Mouse (Mus musculus): ENCODE results near the gene Soat2. TPM values are rescaled to one million over a fixed set of nuclear protein-coding genes. Genes with fewer than 3 reads are reported as not detected.

The Soat2 gene
- total and polyA plus RNA-seq, 2 experiments from 2014 or later = 0.06 TPM; not detected in 1

DNA sequence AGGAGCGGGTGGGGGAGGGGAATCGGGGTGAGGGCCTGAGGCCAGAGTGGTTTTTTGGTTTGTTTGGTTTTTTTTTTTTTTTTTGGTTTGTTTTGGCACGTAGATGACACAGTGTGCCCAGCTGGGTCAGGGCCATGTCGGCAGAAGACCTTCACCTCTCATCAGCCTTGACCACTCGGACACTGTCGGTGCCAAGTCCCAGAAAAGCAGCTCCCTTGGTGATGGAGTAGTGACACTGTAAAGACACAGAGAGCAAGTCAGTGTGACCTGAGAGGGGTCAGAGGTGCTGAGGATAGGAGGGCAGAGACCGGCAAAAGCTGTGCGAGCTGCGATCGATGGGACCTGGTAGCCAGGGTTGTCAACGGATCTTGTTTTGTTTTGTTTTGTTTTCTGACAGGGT, 35.9 kb downstream of the Soat2 start:
- Histone ChIP-seq H3K36me3 (ENCODE audit: insufficient read depth, low read length) (no peaks in the 10 kb centered on the region; the same call in 1 of the 2 replicates), H3K27ac (ENCODE audit: low read depth, low read length) (no peak overlapping the region), H3K9ac (replicated peaks; ENCODE audit: low read length, poor library complexity, severe bottlenecking) (no peak overlapping the region), H3K9me3 (ENCODE audit: low read length) (no peaks in the 10 kb centered on the region), H3K27me3 (ENCODE audit: insufficient read depth, low read length) (no peaks in the 10 kb centered on the region), H3K4me1 (ENCODE audit: insufficient read depth, low read length) (no peaks in the 10 kb centered on the region), H3K4me2 (ENCODE audit: low read depth, low read length, poor library complexity, severe bottlenecking) (no peak overlapping the region), H3K4me3 (ENCODE audit: low read depth, low read length) (no peak overlapping the region)
- 84% methylated on average over 11 of the region's 11 CpGs for WGBS
- no peak for ATAC-seq (ENCODE audit: low FRiP score)
- no peak for TF ChIP-seq CTCF (IDR thresholded peaks at IDR 0.05)
- no peak for DNase-seq (ENCODE audit: low spot score)

- no peaks in the 10 kb centered on the region for H3K4me1 ChIP-seq (ENCODE audit: insufficient read depth, low read length)
- H3K27ac ChIP-seq (ENCODE audit: low read depth, low read length) = no peak overlapping the region
- ATAC-seq (ENCODE audit: low FRiP score) (no peak), DNase-seq (ENCODE audit: low spot score) (no peak)
- H3K9ac ChIP-seq (replicated peaks; ENCODE audit: low read length, poor library complexity, severe bottlenecking) = no peak overlapping the region
- no peak overlapping the region for H3K4me3 ChIP-seq (ENCODE audit: low read depth, low read length)
- WGBS = 93% methylated on average over 10 of the region's 10 CpGs
- H3K9me3 ChIP-seq (ENCODE audit: low read length) = no peaks in the 10 kb centered on the region
- TF ChIP-seq CTCF (IDR thresholded peaks at IDR 0.05) = no peak
- H3K27me3 ChIP-seq (ENCODE audit: insufficient read depth, low read length) = no peaks in the 10 kb centered on the region
- H3K36me3 ChIP-seq (ENCODE audit: insufficient read depth, low read length) = no peaks in the 10 kb centered on the region; the same call in 1 of the 2 replicates
- no peak overlapping the region for H3K4me2 ChIP-seq (ENCODE audit: low read depth, low read length, poor library complexity, severe bottlenecking)
Observed at GRCm38 (mm10) chr15:102188096-102188495, 37.8 kb downstream of the Soat2 start.

DNA sequence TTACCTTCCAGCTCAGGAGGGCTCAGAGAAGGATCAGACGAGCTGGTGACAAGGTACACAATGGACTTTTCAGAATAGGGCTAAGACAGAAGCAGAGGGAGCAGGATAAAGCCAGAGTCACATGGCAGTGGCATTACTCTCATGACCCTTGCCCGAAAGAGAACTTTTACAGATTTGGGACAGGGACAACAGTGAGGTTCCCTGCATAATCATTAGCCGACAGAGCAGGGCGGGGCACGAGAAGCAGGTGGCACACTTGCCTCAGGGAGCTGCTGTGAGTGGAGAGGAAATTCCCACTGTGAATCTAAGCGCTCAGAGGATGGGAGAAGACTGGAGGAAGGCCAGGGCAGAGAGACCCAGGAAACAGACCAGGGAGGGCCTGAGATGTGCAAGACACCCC, 38.6 kb downstream of the Soat2 start:
- Histone ChIP-seq H3K27ac (ENCODE audit: low read depth, low read length) (no peak overlapping the region), H3K9me3 (ENCODE audit: low read length) (no peaks in the 10 kb centered on the region), H3K4me3 (ENCODE audit: low read depth, low read length) (no peak overlapping the region), H3K4me1 (ENCODE audit: insufficient read depth, low read length) (no peaks in the 10 kb centered on the region), H3K36me3 (ENCODE audit: insufficient read depth, low read length) (no peaks in the 10 kb centered on the region; the same call in 1 of the 2 replicates), H3K4me2 (ENCODE audit: low read depth, low read length, poor library complexity, severe bottlenecking) (no peak overlapping the region), H3K27me3 (ENCODE audit: insufficient read depth, low read length) (no peaks in the 10 kb centered on the region), H3K9ac (replicated peaks; ENCODE audit: low read length, poor library complexity, severe bottlenecking) (no peak overlapping the region)
- ATAC-seq (ENCODE audit: low FRiP score) = no peak
- TF ChIP-seq CTCF (IDR thresholded peaks at IDR 0.05) = no peak
- no peak for DNase-seq (ENCODE audit: low spot score)
- WGBS = 60% methylated on average over 6 of the region's 6 CpGs

DNA sequence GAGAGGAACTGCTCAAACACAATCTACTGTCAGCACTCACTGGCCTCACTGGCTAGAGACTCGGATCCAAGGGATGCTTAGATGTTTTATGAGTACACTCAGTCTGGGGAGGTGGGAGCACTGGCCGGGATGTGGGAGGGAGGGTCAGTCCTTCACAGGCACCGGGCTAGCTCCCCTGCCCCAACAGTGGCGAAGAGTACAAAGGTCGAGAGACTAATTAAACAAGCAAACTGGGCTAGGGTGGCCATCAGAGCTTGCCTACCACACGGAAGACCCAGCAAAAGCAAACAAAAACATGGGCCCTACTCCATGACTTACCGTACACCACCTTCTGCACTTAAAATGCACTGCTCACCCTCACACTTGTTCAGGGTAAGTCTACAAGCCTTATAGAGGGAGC, 41.4 kb downstream of the Soat2 start:
- H3K4me2 ChIP-seq (ENCODE audit: low read depth, low read length, poor library complexity, severe bottlenecking) = no peak overlapping the region
- 84% methylated on average over 7 of the region's 7 CpGs for WGBS
- H3K27ac ChIP-seq (ENCODE audit: low read depth, low read length) = no peak overlapping the region
- no peak for TF ChIP-seq CTCF (IDR thresholded peaks at IDR 0.05)
- H3K4me1 ChIP-seq (ENCODE audit: insufficient read depth, low read length) = no peaks in the 10 kb centered on the region
- H3K4me3 ChIP-seq (ENCODE audit: low read depth, low read length) = no peak overlapping the region
- no peak overlapping the region for H3K9ac ChIP-seq (replicated peaks; ENCODE audit: low read length, poor library complexity, severe bottlenecking)
- no peaks in the 10 kb centered on the region for H3K36me3 ChIP-seq (ENCODE audit: insufficient read depth, low read length)
- DNase-seq (ENCODE audit: low spot score) (no peak), ATAC-seq (ENCODE audit: low FRiP score) (no peak)
- H3K9me3 ChIP-seq (ENCODE audit: low read length) = no peaks in the 10 kb centered on the region
- no peaks in the 10 kb centered on the region for H3K27me3 ChIP-seq (ENCODE audit: insufficient read depth, low read length)

- no peak overlapping the region for H3K9ac ChIP-seq (replicated peaks; ENCODE audit: low read length, poor library complexity, severe bottlenecking)
- ATAC-seq (ENCODE audit: low FRiP score) (no peak), DNase-seq (ENCODE audit: low spot score) (no peak)
- no peak for TF ChIP-seq CTCF (IDR thresholded peaks at IDR 0.05)
- no peaks in the 10 kb centered on the region for H3K4me1 ChIP-seq (ENCODE audit: insufficient read depth, low read length)
- no peak overlapping the region for H3K4me3 ChIP-seq (ENCODE audit: low read depth, low read length)
- no peak overlapping the region for H3K4me2 ChIP-seq (ENCODE audit: low read depth, low read length, poor library complexity, severe bottlenecking)
- no peaks in the 10 kb centered on the region for H3K9me3 ChIP-seq (ENCODE audit: low read length)
- no peak overlapping the region for H3K27ac ChIP-seq (ENCODE audit: low read depth, low read length)
- no peaks in the 10 kb centered on the region for H3K27me3 ChIP-seq (ENCODE audit: insufficient read depth, low read length)
- no peaks in the 10 kb centered on the region for H3K36me3 ChIP-seq (ENCODE audit: insufficient read depth, low read length)
- 82% methylated on average over 7 of the region's 7 CpGs for WGBS
Observed at GRCm38 (mm10) chr15:102192271-102192812, 42.0 kb downstream of the Soat2 start.

- Histone ChIP-seq H3K4me2 (ENCODE audit: low read depth, low read length, poor library complexity, severe bottlenecking) (no peak overlapping the region), H3K9ac (replicated peaks; ENCODE audit: low read length, poor library complexity, severe bottlenecking) (no peak overlapping the region), H3K27ac (ENCODE audit: low read depth, low read length) (no peak overlapping the region), H3K36me3 (ENCODE audit: insufficient read depth, low read length) (no peaks in the 10 kb centered on the region), H3K9me3 (ENCODE audit: low read length) (no peaks in the 10 kb centered on the region), H3K4me1 (ENCODE audit: insufficient read depth, low read length) (no peaks in the 10 kb centered on the region), H3K4me3 (ENCODE audit: low read depth, low read length) (no peak overlapping the region), H3K27me3 (ENCODE audit: insufficient read depth, low read length) (no peaks in the 10 kb centered on the region)
- TF ChIP-seq CTCF (IDR thresholded peaks at IDR 0.05) = no peak
- no peak for DNase-seq (ENCODE audit: low spot score)
- 64% methylated on average over 5 of the region's 5 CpGs for WGBS
- ATAC-seq (ENCODE audit: low FRiP score) = no peak
Observed at GRCm38 (mm10) chr15:102192820-102193386, 42.6 kb downstream of the Soat2 start.

Measured in midbrain, postnatal 0 days (tissue).